Comparison of ENCODE assay signal across 10 mouse cellular contexts in genomic region chr1:14635642-14636263, GRCm38 (mm10).
DNase-seq lines count a peak whose midpoint lies in the region; ATAC-seq and TF ChIP-seq lines count a peak whose summit lies in the region.
"Had no signal": no experiment of that assay in that cellular context is flagged by ENCODE, and none has a peak within 500 bp of the region (broad histone marks: within the 10 kb centered on the region; RNA-seq: fewer than 3 reads in every experiment).

No protein-coding gene starts in this region.

- no peak overlapping the region for H3K4me2 ChIP-seq in heart, postnatal 0 days (ENCODE audit: low read depth, low read length)
- H3K4me2 ChIP-seq in heart, embryonic 11.5 days = no peak overlapping the region
- H3K4me2 ChIP-seq: embryonic facial prominence, embryonic 15.5 days had no signal

- no peaks in the 10 kb centered on the region for H3K27me3 ChIP-seq in heart, postnatal 0 days (ENCODE audit: control insufficient read depth, insufficient read depth, low read length)
- H3K27me3 ChIP-seq in heart, embryonic 11.5 days (ENCODE audit: control insufficient read depth, insufficient read depth, low read length) = no peaks in the 10 kb centered on the region
- H3K27me3 ChIP-seq: embryonic facial prominence, embryonic 15.5 days had no signal

- H3K9ac ChIP-seq in heart, postnatal 0 days (replicated peaks; ENCODE audit: low read depth, low read length) = no peak overlapping the region
- H3K9ac ChIP-seq in heart, embryonic 11.5 days (ENCODE audit: low read depth, low read length) = no peak overlapping the region
- H3K9ac ChIP-seq: embryonic facial prominence, embryonic 15.5 days had no signal

- WGBS in heart, postnatal 0 days = 76% methylated on average over 5 of the region's 5 CpGs
- 71% methylated on average over 5 of the region's 5 CpGs for WGBS in heart, embryonic 11.5 days (ENCODE audit: insufficient replicate concordance)

- H3K4me1 ChIP-seq in heart, postnatal 0 days (ENCODE audit: control insufficient read depth, insufficient read depth) = no peaks in the 10 kb centered on the region
- no peaks in the 10 kb centered on the region for H3K4me1 ChIP-seq in heart, embryonic 11.5 days (ENCODE audit: control insufficient read depth, insufficient read depth, low read length)
- H3K4me1 ChIP-seq: embryonic facial prominence, embryonic 15.5 days had no signal

- TF ChIP-seq CTCF in heart, postnatal 0 days (IDR thresholded peaks at IDR 0.05; ENCODE audit: low read depth) = peak; percentile 27; the same call in 1 of the 2 replicates

- no peaks in the 10 kb centered on the region for H3K9me3 ChIP-seq in heart, postnatal 0 days (replicated peaks; ENCODE audit: control insufficient read depth, low read length)
- no peaks in the 10 kb centered on the region for H3K9me3 ChIP-seq in heart, embryonic 11.5 days (replicated peaks; ENCODE audit: control insufficient read depth, low read length)
- H3K9me3 ChIP-seq: embryonic facial prominence, embryonic 15.5 days; G1E had no signal

- no peak for DNase-seq in heart, postnatal 0 days (ENCODE audit: low spot score)
- DNase-seq in 3T3-L1 (ENCODE audit: low read depth, low spot score) = peak; percentile 72
- peak; percentile 3 for DNase-seq in cerebellum, postnatal 36 days
- peak; percentile 67 for DNase-seq in kidney, postnatal 10 days
- peak; percentile 65 for DNase-seq in mesoderm, embryonic 11.5 days (ENCODE audit: low read depth, low spot score)
- no peak for DNase-seq in urinary bladder, adult 18-20 months (ENCODE audit: low spot score in 2 of 2)

- H3K36me3 ChIP-seq in heart, postnatal 0 days (replicated peaks; ENCODE audit: control insufficient read depth, insufficient read depth, low read length) = no peaks in the 10 kb centered on the region
- H3K36me3 ChIP-seq in heart, embryonic 11.5 days (ENCODE audit: control insufficient read depth, insufficient read depth, low read length) = no peaks in the 10 kb centered on the region
- H3K36me3 ChIP-seq: embryonic facial prominence, embryonic 15.5 days; G1E had no signal

- H3K4me3 ChIP-seq in heart, postnatal 0 days (ENCODE audit: low read depth, low read length) = no peak overlapping the region
- H3K4me3 ChIP-seq in heart, embryonic 11.5 days (ENCODE audit: low read depth, low read length) = no peak overlapping the region
- H3K4me3 ChIP-seq: embryonic facial prominence, embryonic 15.5 days had no signal

- no peak overlapping the region for H3K27ac ChIP-seq in heart, postnatal 0 days (ENCODE audit: low read depth)
- no peak overlapping the region for H3K27ac ChIP-seq in heart, embryonic 11.5 days (ENCODE audit: low read depth, low read length)
- H3K27ac ChIP-seq: embryonic facial prominence, embryonic 15.5 days had no signal

- TF ChIP-seq EP300 in heart, postnatal 0 days (IDR thresholded peaks at IDR 0.05; ENCODE audit: low read depth) = no peak

- ATAC-seq in heart, postnatal 0 days (ENCODE audit: insufficient read depth, low read depth) = no peak
- no peak for ATAC-seq in heart, embryonic 11.5 days (replicated peaks; ENCODE audit: insufficient number of reproducible peaks, low FRiP score, low TSS enrichment)
- no peak for ATAC-seq in granulocyte monocyte progenitor cell, adult 5-6 weeks (replicated peaks; ENCODE audit: poor library complexity, severe bottlenecking)

Comparison
In these comparisons a context has a peak if more than half of its experiments do, and no peak if none do; other contexts are left out.
1. DNase-seq: peak in 3T3-L1 (single experiment), cerebellum, postnatal 36 days (2 of 2), kidney, postnatal 10 days (single experiment) and mesoderm, embryonic 11.5 days (single experiment); none in heart, postnatal 0 days (single experiment) and urinary bladder, adult 18-20 months (0 of 2).